8 mouse cellular contexts compared by ENCODE assay signal in the genomic region with DNA sequence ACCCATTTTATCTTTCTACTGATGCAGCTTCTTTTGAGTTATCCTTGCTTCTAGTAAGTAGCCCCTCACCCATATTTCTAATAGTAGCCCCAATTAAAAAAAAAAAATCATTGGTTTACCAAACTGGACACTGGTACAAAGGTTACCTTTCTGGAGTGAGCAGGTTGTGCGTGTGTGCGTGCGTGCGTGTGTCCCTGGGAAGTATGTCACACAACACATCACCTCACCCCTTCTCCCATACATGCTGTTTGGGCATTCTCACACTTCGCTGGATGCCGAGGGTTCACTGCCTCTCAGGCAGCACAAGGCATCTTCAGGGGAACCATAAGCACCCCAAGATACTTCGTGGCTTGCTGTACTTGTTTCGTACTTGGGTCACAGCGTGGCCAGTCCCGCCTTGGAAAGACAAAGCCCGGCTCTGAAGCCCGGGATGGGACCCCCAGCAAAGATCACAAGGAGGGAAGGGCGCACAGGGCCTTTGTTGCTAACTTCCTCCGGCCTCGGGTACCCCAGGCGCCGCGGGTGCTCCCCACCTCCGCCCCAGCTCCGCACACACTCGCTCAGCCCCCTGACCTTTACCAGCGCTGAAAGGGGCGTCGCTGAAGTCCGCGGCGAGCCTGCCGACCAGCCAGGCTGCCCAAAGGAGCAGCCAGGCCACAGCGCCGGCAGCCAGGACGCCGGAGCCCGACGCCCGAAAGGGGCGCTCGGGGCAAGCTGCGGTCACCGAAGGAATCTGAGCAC. TPM values are rescaled to one million over a fixed set of nuclear protein-coding genes. Genes with fewer than 3 reads are reported as not detected.
DNase-seq lines count a peak whose midpoint lies in the region; ATAC-seq and TF ChIP-seq lines count a peak whose summit lies in the region.

No protein-coding gene starts in this region.

- peaks cover 13% of the 10 kb centered on the region; the same call in 1 of the 2 replicates for H3K79me2 ChIP-seq in macrophage (ENCODE audit: inconsistent target)

- peak overlapping the region; percentile 87 for H3K4me3 ChIP-seq in heart, embryonic 10.5 days
- H3K4me3 ChIP-seq in ES-E14 (ENCODE audit: insufficient read depth in 1 of 2, low read depth in 1 of 2, low read length in 2 of 2, poor library complexity in 1 of 2, severe bottlenecking in 1 of 2) (peak overlapping the region; percentile 77 to 79), macrophage (ENCODE audit: inconsistent target) (peak overlapping the region; percentile 60)
- H3K4me3 ChIP-seq in heart, embryonic 15.5 days: peak overlapping the region; percentile 74

- peaks cover 37% of the 10 kb centered on the region for H3K36me3 ChIP-seq in heart, embryonic 10.5 days
- H3K36me3 ChIP-seq in ES-E14 (ENCODE audit: control insufficient read depth, insufficient read depth, low read length, poor library complexity, severe bottlenecking) (peaks cover 3% of the 10 kb centered on the region; the same call in 1 of the 2 replicates), macrophage (ENCODE audit: inconsistent target) (0 out of 2 replicates have a peak, but pooled peaks cover 4% of the 10 kb centered on the region)
- H3K36me3 ChIP-seq in heart, embryonic 15.5 days: peaks cover 14% of the 10 kb centered on the region

- H3K4me2 ChIP-seq in heart, embryonic 15.5 days: peak overlapping the region; percentile 76

- H3K27ac ChIP-seq in heart, embryonic 10.5 days: peak overlapping the region; percentile 94
- peak overlapping the region; percentile 23; the same call in 1 of the 2 replicates for H3K27ac ChIP-seq in ES-E14 (ENCODE audit: insufficient read depth, low read depth, low read length, poor library complexity, severe bottlenecking)
- peak overlapping the region; percentile 85 for H3K27ac ChIP-seq in heart, embryonic 15.5 days
- H3K27ac ChIP-seq in macrophage: no peak overlapping the region

- under 1% methylated on average over 39 of the region's 39 CpGs for WGBS in heart, embryonic 10.5 days
- WGBS in heart, embryonic 15.5 days: under 1% methylated on average over 39 of the region's 39 CpGs
- under 1% methylated on average over 38 of the region's 39 CpGs for WGBS in macrophage (ENCODE audit: missing documents)

- in situ Hi-C loops in ES-E14 (cut with MboI; ENCODE audit: low sequenced_read_pairs in 2 of 2, unreplicated experiment in 2 of 2): no loop called here

- peak overlapping the region; percentile 79 for H3K9ac ChIP-seq in ES-E14 (ENCODE audit: insufficient read depth, low read depth, low read length, poor library complexity, severe bottlenecking)
- peak overlapping the region; percentile 78 for H3K9ac ChIP-seq in heart, embryonic 15.5 days

- H3K4me1 ChIP-seq in heart, embryonic 10.5 days: peaks cover 9% of the 10 kb centered on the region
- H3K4me1 ChIP-seq in ES-E14 (ENCODE audit: control insufficient read depth in 2 of 2, insufficient read depth in 2 of 2, low read length in 2 of 2, poor library complexity in 1 of 2): peaks cover 0 to 3% of the 10 kb centered on the region in 2 experiments; a peak in 1 of 4 replicates
- peaks cover 15% of the 10 kb centered on the region for H3K4me1 ChIP-seq in heart, embryonic 15.5 days (replicated peaks)

- peak; percentile 74 for ATAC-seq in heart, embryonic 15.5 days (replicated peaks; ENCODE audit: insufficient number of reproducible peaks, insufficient read depth, low FRiP score, low read depth)

- no peak for DNase-seq in heart, embryonic 10.5 days (ENCODE audit: low spot score)
- no peak for DNase-seq in heart, postnatal 4 days
- no peak for DNase-seq in ES-E14 (ENCODE audit: low read depth, low spot score)
- DNase-seq in thymus, postnatal 25 days: peak; percentile 66
- DNase-seq in ovary, postnatal 36 days (ENCODE audit: low spot score): no peak
- DNase-seq in lung, postnatal 14 days: no peak

- no peaks in the 10 kb centered on the region for H3K9me3 ChIP-seq in heart, embryonic 10.5 days
- no peaks in the 10 kb centered on the region for H3K9me3 ChIP-seq in ES-E14 (ENCODE audit: control insufficient read depth, insufficient read depth, low read depth, low read length)
- no peaks in the 10 kb centered on the region for H3K9me3 ChIP-seq in heart, embryonic 15.5 days (replicated peaks)

- no peaks in the 10 kb centered on the region for H3K27me3 ChIP-seq in heart, embryonic 10.5 days (ENCODE audit: insufficient read depth, poor library complexity, severe bottlenecking)
- H3K27me3 ChIP-seq in heart, embryonic 15.5 days: no peaks in the 10 kb centered on the region

TF ChIP-seq in ES-E14, 5 proteins besides CTCF, POLR2A, EP300 and RAD21:
- TF ChIP-seq ZNF384 (IDR thresholded peaks at IDR 0.05; ENCODE audit: low read depth, low read length) (no peak), HCFC1 (IDR thresholded peaks at IDR 0.05; ENCODE audit: borderline replicate concordance, insufficient read depth, low read length) (0 out of 2 replicates have a peak, but pooled peaks have one; percentile 36)

RNA-seq across cellular contexts. Expression of gene Pigx, which starts 0.5 kb away (rescaled TPM):
- 87.2 and 102 TPM in 2 replicates for polyA plus RNA-seq in heart, embryonic 10.5 days (2016; fragmentation: Nextera tagmentation; extraction: Ambion mirVana)
- 10 to 100 TPM; 26.2 to 29.6 TPM for total RNA-seq in heart, postnatal 4 days (2021)
- total RNA-seq in ES-E14 (2012; rRNA removed): 59.5 and 86.2 TPM in 2 replicates
- 60.1 and 64.3 TPM in 2 replicates for polyA plus RNA-seq in heart, embryonic 15.5 days (2015; fragmentation: Nextera tagmentation; extraction: Ambion mirVana)
- 10 to 100 TPM in 18 of 26 experiments, 1 to 10 TPM in 8; 2.5 to 31.8 (median 16.8) TPM for total RNA-seq in macrophage (2018; cell fraction: chromatin; rRNA removed)
- total RNA-seq in macrophage (2018; cell fraction: cytosol; rRNA removed): 10 to 100 TPM; 21.3 to 34.3 (median 27.7) TPM
- total RNA-seq in macrophage (2018; cell fraction: nucleus; rRNA removed): 10 to 100 TPM in 25 of 26 experiments, 1 to 10 TPM in 1; 9.8 to 41.6 (median 16.8) TPM
- polyA plus RNA-seq in macrophage (2018): 30.5 to 37.7 TPM (median 33.8 TPM) in 3 replicates

RNA-seq across cellular contexts. Expression of gene Cep19, which starts 0.5 kb away (rescaled TPM):
- 25.5 and 25.9 TPM in 2 replicates for polyA plus RNA-seq in heart, embryonic 10.5 days (2016; fragmentation: Nextera tagmentation; extraction: Ambion mirVana)
- total RNA-seq in heart, postnatal 4 days (2021): 1 to 10 TPM; 9.8 to 9.9 TPM
- total RNA-seq in ES-E14 (2012; rRNA removed): 8.9 and 11.9 TPM in 2 replicates
- 19.1 and 19.2 TPM in 2 replicates for polyA plus RNA-seq in heart, embryonic 15.5 days (2015; fragmentation: Nextera tagmentation; extraction: Ambion mirVana)
- 1 to 10 TPM in 13 of 26 experiments, under 1 TPM in 6, not detected in 7; 0.25 to 7.9 (median 1.3) TPM for total RNA-seq in macrophage (2018; cell fraction: chromatin; rRNA removed)
- total RNA-seq in macrophage (2018; cell fraction: cytosol; rRNA removed): 10 to 100 TPM in 8 of 26 experiments, 1 to 10 TPM in 18; 3.2 to 12.7 (median 8.2) TPM
- 1 to 10 TPM in 21 of 26 experiments, under 1 TPM in 5; 0.69 to 7.5 (median 1.8) TPM for total RNA-seq in macrophage (2018; cell fraction: nucleus; rRNA removed)
- polyA plus RNA-seq in macrophage (2018): 6.1 to 13.3 TPM (median 8.9 TPM) in 3 replicates

RNA-seq across cellular contexts. Expression of gene Pak2, which starts 19.9 kb away (rescaled TPM):
- polyA plus RNA-seq in heart, embryonic 10.5 days (2016; fragmentation: Nextera tagmentation; extraction: Ambion mirVana): 32.5 and 32.8 TPM in 2 replicates
- 10 to 100 TPM; 45.7 to 46.8 TPM for total RNA-seq in heart, postnatal 4 days (2021)
- total RNA-seq in ES-E14 (2012; rRNA removed): 17.9 and 26.9 TPM in 2 replicates
- 21.8 and 23.8 TPM in 2 replicates for polyA plus RNA-seq in heart, embryonic 15.5 days (2015; fragmentation: Nextera tagmentation; extraction: Ambion mirVana)
- total RNA-seq in macrophage (2018; cell fraction: chromatin; rRNA removed): 10 to 100 TPM; 53.5 to 97.8 (median 68.9) TPM
- total RNA-seq in macrophage (2018; cell fraction: cytosol; rRNA removed): 100 to 1,000 TPM in 6 of 26 experiments, 10 to 100 TPM in 20; 70.5 to 112 (median 93.3) TPM
- total RNA-seq in macrophage (2018; cell fraction: nucleus; rRNA removed): 100 to 1,000 TPM in 7 of 26 experiments, 10 to 100 TPM in 19; 68.7 to 134 (median 81.3) TPM
- 58.5 to 99.5 TPM (median 73.3 TPM) in 3 replicates for polyA plus RNA-seq in macrophage (2018)
